Mouse (Mus musculus) layer of hippocampus, adult 2 months (tissue): ENCODE data around the gene Agfg2. TPM values are rescaled to one million over a fixed set of nuclear protein-coding genes. Genes with fewer than 3 reads are reported as not detected.
A peak's percentile ranks its signal among the peaks of the same experiment; 100 is the strongest.
"Not testable (repeated sequence)": the region's sequence is repeated elsewhere in the genome, so short reads cannot be mapped to it uniquely, and the experiment has no call there.

Experiments
- DNase-seq, 2 experiments: peaks; one replicate each; pipeline ENCODE4 v3.0.0; 2022; ENCODE audit warnings: low spot score in 2 of 2
- H3K27ac ChIP-seq: fragments of 200-600 bp; 2 replicates; pipeline ENCODE4 v1.8.1; 2022
- H3K4me3 ChIP-seq: fragments of 200-600 bp; 2 replicates; pipeline ENCODE4 v1.8.1; 2022; ENCODE audit warnings: mild to moderate bottlenecking
- CTCF ChIP-seq: fragments of 200-600 bp; conservative IDR thresholded peaks from 2 replicates; pipeline ENCODE4 v1.8.1; 2022; ENCODE audit warnings: antibody characterized with exemption, mild to moderate bottlenecking, moderate library complexity
- long read RNA-seq, 2 experiments: library from polyadenylated mRNA; stranded (forward); transcript quantifications; one replicate each; pipeline ENCODE4 v2.0.0; 2021; ENCODE audit warnings: borderline mapping rate in 2 of 2
- total RNA-seq, 2 experiments: library from RNA; stranded (reverse); gene quantifications; 2 replicates each; pipeline ENCODE4 v1.2.3; 2021

Gene Agfg2
- 10 to 100 TPM; 64.1 to 67.3 TPM for total RNA-seq
- long read RNA-seq, experiment 1, transcript Agfg2-201 (12 exons, 2,893 nt), result minor isoform, 8 of 64 reads
- long read RNA-seq, experiment 1, transcript Agfg2-202 (13 exons, 2,858 nt), result major isoform, 39 of 64 reads
- long read RNA-seq, experiment 1, partial matches to known transcripts, result 2 of 64 reads
- long read RNA-seq, experiment 1, other reads (novel, unspliced or antisense), result 15 of 64 reads
- long read RNA-seq, experiment 2, transcript Agfg2-201 (12 exons, 2,893 nt), result minor isoform, 8 of 80 reads
- long read RNA-seq, experiment 2, transcript Agfg2-202 (13 exons, 2,858 nt), result major isoform, 49 of 80 reads
- long read RNA-seq, experiment 2, partial matches to known transcripts, result 5 of 80 reads
- long read RNA-seq, experiment 2, other reads (novel, unspliced or antisense), result 18 of 80 reads

GRCm38 (mm10) chr5:137684294-137685123 is at the start of gene Agfg2:
Gene Agfg2 (minus strand): TSS chr5:137684726.
- DNase-seq, result peak; percentile 98 to 100
- peak within 1 kb of the TSS; percentile 93 for H3K27ac ChIP-seq
- H3K4me3 ChIP-seq, result peak within 1 kb of the TSS; percentile 98
- peak; percentile 50 for TF ChIP-seq CTCF

- H3K27ac ChIP-seq, result peak overlapping the region; percentile 95
- no peak for TF ChIP-seq CTCF
- peak overlapping the region; percentile 48 for H3K4me3 ChIP-seq
- no peak for DNase-seq
Observed at GRCm38 (mm10) chr5:137733638-137734288, 49.2 kb upstream of the Agfg2 start.

DNA sequence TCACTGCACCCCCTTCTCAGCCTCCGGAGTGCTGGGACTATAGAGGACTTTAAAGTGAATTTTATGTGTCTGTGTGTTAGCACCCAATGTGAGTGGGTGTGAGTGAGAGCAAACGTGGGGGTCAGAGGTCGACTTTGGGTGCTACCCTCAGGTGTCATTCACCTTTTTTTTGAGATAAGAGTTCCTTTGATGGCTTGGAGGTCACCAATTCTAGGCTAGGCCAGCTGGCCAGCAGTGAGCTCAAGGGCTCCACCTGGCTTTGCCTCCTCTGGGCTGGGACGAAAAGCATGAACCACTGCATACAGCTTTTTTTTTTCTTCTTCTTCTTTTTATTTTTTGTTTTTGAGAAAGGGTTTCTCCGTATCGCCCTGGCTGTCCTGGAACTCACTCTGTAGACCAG is 42.2 kb upstream of the Agfg2 start:
- TF ChIP-seq CTCF, result peak; percentile 32
- Histone ChIP-seq H3K27ac (no peak overlapping the region), H3K4me3 (no peak overlapping the region)
- no peak for DNase-seq

GRCm38 (mm10) chr5:137723840-137724239 is 39.3 kb upstream of the Agfg2 start:
- no peak overlapping the region for H3K27ac ChIP-seq
- H3K4me3 ChIP-seq, result no peak overlapping the region
- TF ChIP-seq CTCF, result no peak
- no peak for DNase-seq

DNA sequence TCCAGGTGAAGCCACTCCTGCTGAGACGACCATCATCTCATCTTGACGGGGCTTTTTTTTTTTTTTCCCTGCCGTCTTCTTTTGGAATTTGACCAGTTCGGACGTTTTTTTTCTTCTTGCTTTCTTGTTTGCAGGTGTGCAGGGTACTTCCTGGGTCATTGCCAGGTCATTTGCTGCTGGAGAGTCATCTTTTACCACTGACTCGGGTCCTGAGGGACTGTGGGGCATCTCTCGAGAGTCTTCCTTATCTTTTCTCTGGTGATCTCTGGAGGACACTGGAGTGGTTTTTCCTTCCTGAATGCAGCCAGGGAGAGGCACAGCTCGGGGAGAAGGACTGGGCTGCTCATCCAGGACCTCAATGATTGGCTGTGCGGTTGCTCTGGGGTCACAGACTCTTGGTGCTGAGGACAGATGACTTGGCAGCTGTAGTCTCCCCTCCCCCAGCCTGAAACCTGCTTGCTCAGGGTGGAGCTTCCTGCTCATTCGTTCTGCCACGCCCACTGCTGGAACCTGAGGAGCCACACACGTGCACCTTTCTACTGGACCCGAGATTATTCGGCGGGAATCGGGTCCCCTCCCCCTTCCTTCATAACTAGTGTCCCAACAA is 36.1 kb upstream of the Agfg2 start:
- DNase-seq, result not testable (repeated sequence)

GRCm38 (mm10) chr5:137719088-137719487 is 34.6 kb upstream of the Agfg2 start:
- H3K4me3 ChIP-seq, result no peak overlapping the region
- no peak for TF ChIP-seq CTCF
- no peak for DNase-seq

More for the DNA sequence above, 36.1 kb upstream of the Agfg2 start:
- not testable (repeated sequence) for H3K4me3 ChIP-seq, H3K27ac ChIP-seq

DNA sequence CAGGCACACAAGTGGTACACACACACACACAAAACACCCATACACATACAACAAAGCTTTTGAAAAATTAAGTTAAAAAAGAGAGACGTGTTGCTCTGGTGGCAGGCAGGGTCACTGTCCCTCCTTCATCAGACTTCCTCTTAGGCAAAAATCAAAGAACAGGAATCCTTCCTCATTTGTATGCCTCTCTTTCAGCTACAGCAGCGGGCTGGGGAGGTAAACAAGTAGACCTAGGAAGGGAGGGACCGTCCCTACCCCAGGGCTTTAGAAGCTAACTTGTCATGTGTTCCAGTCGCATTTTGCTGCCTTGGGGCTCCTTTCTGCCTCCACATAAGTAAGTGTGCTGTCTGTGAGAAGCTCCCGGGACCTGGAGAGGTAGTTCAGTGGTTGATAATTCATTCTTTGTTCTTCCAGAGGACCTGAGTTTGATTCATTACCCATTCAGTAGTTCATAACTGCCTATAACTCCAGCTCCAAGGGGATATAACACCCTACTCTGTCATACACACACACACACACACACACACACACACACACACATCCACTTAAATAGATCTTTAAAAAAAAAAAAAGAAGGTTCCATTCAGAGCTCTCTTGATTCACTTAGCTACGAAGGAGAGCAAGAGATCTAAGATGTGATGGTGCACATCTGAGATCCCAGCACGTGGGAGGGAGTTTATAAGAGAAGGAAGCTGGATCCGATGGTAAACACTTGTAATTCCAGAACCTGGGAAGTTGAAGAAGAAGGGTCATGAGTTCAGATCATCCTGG is 33.7 kb upstream of the Agfg2 start:
- DNase-seq, result no peak
- no peak for TF ChIP-seq CTCF
- Histone ChIP-seq H3K27ac (no peak overlapping the region), H3K4me3 (no peak overlapping the region)

More at GRCm38 (mm10) chr5:137719088-137719487, 34.6 kb upstream of the Agfg2 start:
- H3K27ac ChIP-seq, result no peak overlapping the region

DNA sequence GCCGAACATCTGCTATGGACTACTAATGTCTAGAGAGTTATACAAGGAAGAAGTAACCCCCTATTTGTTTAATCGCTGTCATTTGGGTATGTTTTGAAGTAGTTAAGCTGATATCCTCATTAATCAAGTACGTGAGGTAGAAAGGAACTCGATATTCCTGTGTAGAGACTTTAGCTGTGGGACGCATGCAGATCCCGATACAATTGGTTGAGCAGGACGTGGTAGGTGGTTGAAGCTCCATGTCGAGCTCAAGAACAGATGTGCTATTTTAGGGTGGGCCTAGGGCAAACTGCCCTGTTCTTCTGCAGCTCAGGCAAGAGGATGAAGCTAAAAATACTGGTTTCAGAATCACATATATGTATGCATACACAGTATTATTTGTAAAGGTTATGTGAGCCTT is 31.2 kb upstream of the Agfg2 start:
- Histone ChIP-seq H3K27ac (no peak overlapping the region), H3K4me3 (no peak overlapping the region)
- no peak for TF ChIP-seq CTCF
- no peak for DNase-seq

- no peak for DNase-seq
- no peak for TF ChIP-seq CTCF
- H3K4me3 ChIP-seq, result no peak overlapping the region
- no peak overlapping the region for H3K27ac ChIP-seq
Observed at GRCm38 (mm10) chr5:137713454-137713853, 28.9 kb upstream of the Agfg2 start.

DNA sequence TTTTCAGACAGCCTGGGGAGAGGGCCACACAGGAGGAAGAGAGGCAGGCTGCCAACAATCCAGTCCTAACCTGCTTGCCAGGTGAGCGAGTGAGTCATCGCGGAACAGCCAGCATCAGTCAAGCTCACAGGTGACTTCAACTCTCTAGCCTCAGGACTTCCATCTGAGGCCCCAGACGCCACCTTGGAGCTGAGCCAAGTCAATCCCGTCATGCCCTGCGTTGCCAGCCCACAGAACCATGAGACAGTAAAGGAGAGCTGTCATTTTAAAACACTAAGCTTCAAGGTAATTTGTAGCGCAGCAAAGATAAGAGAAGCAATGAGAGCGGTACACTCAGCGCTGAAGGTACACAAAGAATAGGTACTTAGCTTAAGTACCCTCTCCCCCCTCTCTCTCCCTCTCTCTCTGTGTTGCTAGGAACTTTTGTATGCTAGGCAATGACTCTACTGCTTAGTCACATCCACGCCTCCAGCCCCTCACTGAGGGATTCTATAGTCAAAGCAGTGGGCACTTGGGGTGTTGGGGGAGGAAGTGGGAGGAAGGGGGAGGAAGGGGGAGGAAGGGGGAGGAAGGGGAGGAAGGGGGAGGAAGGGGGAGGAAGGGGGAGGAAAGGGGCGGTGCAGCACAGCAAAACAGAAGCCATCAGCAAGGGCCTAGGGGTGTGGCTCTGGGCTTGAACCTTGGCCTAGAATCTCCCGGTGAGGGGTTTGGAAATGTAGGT is 22.5 kb upstream of the Agfg2 start:
- peak in 1 of 2 experiments; percentile 35 for DNase-seq
- TF ChIP-seq CTCF, result no peak
- no peak overlapping the region for H3K4me3 ChIP-seq
- H3K27ac ChIP-seq, result no peak overlapping the region

GRCm38 (mm10) chr5:137705242-137705641 is 20.7 kb upstream of the Agfg2 start:
- no peak overlapping the region for H3K27ac ChIP-seq
- TF ChIP-seq CTCF, result no peak
- no peak overlapping the region for H3K4me3 ChIP-seq
- DNase-seq, result no peak
